Mouse (Mus musculus) bone marrow, adult 2 months (tissue): ENCODE results near the gene Rnf5. TPM values are rescaled to one million over a fixed set of nuclear protein-coding genes. Genes with fewer than 3 reads are reported as not detected.

Source experiments
- H3K27ac ChIP-seq: fragments of 200-500 bp; 2 replicates; pipeline ENCODE4 v1.5.1; 2012; ENCODE audit warnings: low read depth, mild to moderate bottlenecking, control low read depth, inconsistent platforms, low read length; ENCODE audit not compliant: control insufficient read depth, poor library complexity, insufficient read depth
- H3K4me1 ChIP-seq: fragments of 200-500 bp; 2 replicates; pipeline ENCODE4 v1.6.1; 2011; ENCODE audit warnings: low read length; ENCODE audit not compliant: control insufficient read depth, insufficient read depth
- H3K4me3 ChIP-seq: fragments of 200-500 bp; replicated peaks from 2 replicates; pipeline ENCODE3; 2011; ENCODE audit warnings: mild to moderate bottlenecking, low read depth, low read length, control low read depth; ENCODE audit not compliant: control insufficient read depth
- CTCF ChIP-seq: fragments of 200-500 bp; IDR thresholded peaks from 2 replicates; pipeline ENCODE4 v1.5.1; 2011; ENCODE audit warnings: low read length, control low read depth; ENCODE audit not compliant: control insufficient read depth, insufficient read depth
- POLR2A ChIP-seq: fragments of 200-500 bp; IDR thresholded peaks from 2 replicates; pipeline ENCODE4 v1.6.1; 2011; ENCODE audit warnings: low read depth, mild to moderate bottlenecking, control low read depth, low read length, borderline replicate concordance; ENCODE audit not compliant: control insufficient read depth
- WGBS: fragments of 180-500 bp; shearing (Covaris S2); methylation state at CpG from one replicate; pipeline ENCODE4 v1.1.7; 2018; 5-methylcytosine and 5-hydroxymethylcytosine counted together
- polyA plus RNA-seq: library from polyadenylated mRNA; stranded (reverse); fragments of >200 nt; gene quantifications from 2 replicates; pipeline ENCODE4 v1.2.4, GENCODE M21; 2011; ENCODE audit warnings: low replicate concordance; ENCODE audit not compliant: missing spikeins, insufficient read depth, insufficient read length

Rnf5 gene
- polyA plus RNA-seq, 1 experiment, result 42.3 TPM

DNA sequence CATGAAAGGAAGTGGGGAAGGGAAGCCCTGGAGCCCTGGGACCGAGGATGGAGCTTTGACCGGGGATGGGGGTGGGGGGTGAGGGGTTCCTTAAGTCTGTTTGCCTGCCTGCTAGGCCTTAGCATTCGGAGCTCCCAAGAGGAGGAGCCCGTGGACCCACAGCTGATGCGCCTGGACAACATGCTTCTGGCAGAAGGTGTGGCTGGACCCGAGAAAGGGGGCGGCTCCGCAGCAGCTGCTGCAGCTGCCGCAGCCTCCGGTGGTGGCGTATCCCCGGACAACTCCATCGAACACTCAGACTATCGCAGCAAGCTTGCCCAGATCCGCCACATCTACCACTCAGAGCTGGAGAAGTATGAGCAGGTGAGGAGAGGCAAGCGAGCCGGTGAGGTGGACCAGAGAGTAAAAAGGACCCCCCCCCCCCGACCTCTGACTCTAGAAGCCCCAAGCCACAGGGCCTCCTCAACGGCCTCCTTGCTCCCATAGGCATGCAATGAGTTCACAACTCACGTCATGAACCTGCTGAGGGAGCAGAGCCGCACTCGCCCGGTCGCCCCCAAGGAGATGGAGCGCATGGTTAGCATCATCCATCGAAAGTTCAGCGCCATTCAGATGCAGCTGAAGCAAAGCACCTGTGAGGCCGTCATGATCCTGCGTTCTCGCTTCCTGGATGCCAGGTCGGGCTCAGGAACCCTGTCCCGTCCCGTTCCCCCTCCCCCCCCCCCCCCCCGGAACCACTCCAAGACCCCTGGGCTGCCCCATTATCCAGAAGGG, 9.6 kb downstream of the Rnf5 start:
- Histone ChIP-seq H3K4me1 (no peaks in the 10 kb centered on the region), H3K27ac (no peak overlapping the region)
- TF ChIP-seq POLR2A (no peak), CTCF (no peak)

DNA sequence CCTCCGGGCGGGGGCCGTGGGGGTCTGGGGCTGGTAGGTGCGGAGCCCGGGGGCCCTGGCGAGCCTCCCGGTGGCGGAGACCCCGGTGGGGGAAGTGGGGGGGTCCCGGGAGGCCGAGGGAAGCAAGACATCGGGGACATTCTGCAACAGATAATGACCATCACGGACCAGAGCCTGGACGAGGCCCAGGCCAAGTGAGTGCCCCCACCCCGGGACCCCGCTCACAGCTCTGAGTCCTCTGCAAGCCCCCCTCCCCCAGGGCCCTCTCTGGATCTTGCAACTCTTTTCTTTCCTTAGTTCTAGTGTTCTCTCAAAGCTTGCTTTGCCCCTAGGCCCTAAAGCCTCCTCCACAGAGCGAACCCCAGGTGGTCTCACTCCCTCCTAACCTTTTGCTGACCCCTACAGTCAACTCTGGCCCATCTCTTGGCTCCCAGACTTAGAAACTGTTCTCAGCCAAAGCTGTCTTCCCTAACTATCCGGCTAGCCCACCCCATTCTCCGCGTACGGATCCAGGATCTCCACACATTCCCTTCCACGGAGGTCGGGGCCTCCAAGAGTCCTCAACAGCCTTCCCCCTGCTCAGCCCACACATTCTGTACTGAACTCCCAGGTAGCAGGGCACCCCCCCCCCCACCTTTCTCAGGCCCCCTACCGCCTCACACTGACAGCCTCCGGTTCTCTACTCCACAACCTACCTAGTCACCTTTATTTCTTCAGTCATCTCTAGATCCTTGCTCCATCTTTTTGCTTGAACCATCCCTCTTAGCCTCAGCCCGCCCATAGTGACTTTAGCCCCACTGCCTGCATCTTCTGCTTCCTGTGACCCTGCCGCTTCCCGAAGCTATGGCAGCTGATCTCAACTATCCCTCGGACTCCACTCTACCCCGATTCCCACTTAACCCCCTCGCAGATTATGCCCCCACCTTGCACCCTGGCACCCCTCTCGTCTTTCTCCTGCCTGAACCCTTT, 10.6 kb downstream of the Rnf5 start:
- no peaks in the 10 kb centered on the region; the same call in 1 of the 2 replicates for H3K4me1 ChIP-seq
- peak overlapping the region; percentile 73 for H3K4me3 ChIP-seq
- peak overlapping the region; percentile 77 for H3K27ac ChIP-seq
- 3% methylated on average over 32 of the region's 32 CpGs for WGBS
- TF ChIP-seq POLR2A, result no peak
- no peak for TF ChIP-seq CTCF

More for the DNA sequence above, 9.6 kb downstream of the Rnf5 start:
- WGBS, result 72% methylated on average over 34 of the region's 34 CpGs
- peak overlapping the region; percentile 73 for H3K4me3 ChIP-seq

DNA sequence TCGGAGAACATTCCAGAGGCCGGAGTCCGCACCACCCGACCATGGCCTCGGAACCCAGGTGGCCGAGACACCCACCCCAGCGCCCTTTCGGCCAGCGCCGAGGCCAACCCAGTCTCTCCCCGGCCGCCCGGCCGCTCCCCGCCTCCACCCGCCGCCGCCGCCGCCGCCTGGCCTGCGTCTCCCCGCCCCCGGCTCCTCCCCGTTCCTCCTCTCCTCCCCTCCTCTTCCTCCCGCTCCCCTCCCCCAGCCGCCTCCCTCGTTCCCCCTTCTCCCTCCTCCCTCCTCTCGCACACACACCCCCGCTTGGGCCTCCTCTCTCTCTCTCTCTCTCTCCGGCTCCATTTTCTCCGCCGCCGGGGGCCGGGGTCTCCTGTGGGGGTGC, 11.5 kb downstream of the Rnf5 start:
- TF ChIP-seq POLR2A, result peak; percentile 79; the same call in 1 of the 2 replicates
- TF ChIP-seq CTCF, result no peak
- 2% methylated on average over 33 of the region's 35 CpGs for WGBS
- Histone ChIP-seq H3K4me3 (peak overlapping the region; percentile 86), H3K27ac (peak overlapping the region; percentile 95), H3K4me1 (no peaks in the 10 kb centered on the region; the same call in 1 of the 2 replicates)

DNA sequence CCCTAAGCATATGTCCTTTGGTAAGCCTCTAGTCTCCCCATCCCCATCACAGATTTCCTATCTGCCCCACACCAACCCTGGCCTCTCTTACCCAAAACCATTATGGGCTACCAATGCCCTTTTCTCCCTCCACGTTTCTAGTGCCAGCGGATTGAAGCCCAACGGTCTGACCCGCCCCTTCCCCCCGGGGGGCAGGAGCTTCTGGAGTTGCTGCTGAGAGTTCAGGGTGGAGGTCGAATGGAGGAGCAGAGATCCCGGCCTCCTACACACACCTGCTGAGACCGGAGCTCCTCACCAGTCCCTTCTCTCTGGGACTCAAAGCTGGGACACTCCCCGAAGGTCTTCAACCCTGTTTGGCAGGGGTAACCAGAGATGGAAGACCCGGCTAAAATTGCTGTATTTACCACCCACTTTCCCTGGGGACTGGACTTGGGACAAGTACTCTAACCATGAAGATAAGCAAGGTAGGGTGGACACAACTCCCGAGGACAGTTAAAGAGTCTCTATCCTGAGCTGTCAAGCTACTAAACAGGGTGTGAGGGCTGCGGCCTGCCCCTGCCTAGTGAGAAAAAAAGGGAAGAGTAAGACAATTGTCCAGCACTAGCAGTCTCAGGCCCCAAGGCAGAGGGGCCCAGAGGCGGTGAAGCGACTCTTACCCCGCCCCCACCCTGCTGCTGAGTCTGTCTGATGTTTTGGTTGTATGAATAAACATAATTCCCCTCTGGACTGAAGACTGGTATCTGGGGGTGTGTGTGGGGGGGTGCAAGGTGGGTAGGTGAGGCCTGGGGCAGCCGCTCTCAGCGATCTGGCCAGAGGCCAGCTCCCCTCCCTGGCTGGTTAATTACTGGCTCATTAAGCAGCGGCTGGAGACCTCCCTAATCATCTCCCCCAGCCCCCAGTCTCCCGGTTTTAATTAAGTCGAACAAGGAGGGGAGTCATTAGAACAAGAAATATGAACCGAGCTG, 12.2 kb downstream of the Rnf5 start, which contains the start of gene Pbx2:
Pbx2 (plus strand) TSS at position 238 of the 965 bp plus-strand sequence.
- Histone ChIP-seq H3K27ac (peak within 1 kb of the TSS; percentile 95), H3K4me3 (peak within 1 kb of the TSS; percentile 86), H3K4me1 (no peaks in the 10 kb centered on the region; the same call in 1 of the 2 replicates)
- 3% methylated on average over 21 of the region's 21 CpGs for WGBS
- TF ChIP-seq POLR2A (0 out of 2 replicates have a peak, but pooled peaks have one; percentile 18), CTCF (no peak)

DNA sequence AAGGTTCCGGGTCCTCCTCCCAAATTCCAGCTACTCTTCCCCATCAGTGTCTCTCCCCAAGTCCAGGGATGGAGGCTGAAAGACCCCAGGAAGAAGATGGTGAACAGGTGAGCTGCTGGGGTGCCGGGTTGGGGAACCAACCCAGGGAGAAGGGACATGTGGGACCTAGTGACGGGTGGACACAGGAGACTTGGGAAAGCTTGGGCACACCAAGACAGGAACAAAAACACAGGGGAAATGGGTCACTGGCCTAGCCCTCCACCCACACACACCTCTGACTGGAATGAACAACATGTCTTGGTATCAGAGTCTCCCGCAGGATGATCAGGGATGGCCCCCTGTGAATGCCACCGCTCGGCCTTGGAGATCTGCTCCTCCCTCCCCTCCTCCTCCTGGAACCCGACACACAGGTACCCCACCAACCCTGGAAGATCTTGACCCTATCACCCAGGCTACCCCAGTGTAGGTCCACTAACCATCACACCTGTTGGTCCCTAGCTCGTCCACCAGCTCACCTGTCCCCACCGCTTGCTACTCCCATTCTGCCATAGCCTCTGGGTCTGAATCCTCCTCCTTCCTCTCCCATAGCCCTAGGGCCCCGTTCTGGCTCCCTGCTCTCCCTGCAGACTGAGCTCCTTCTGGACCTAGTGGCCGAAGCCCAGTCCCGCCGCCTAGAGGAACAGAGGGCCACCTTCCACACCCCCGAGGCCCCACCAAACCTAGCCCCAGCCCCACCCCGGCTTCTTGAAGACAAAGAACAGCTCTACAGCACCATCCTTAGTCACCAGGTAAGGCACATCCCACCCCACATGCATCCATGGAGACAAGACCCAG, 13.1 kb downstream of the Rnf5 start:
- TF ChIP-seq CTCF (no peak), POLR2A (0 out of 2 replicates have a peak, but pooled peaks have one; percentile 8)
- H3K4me3 ChIP-seq, result peak overlapping the region; percentile 86
- peak overlapping the region; percentile 95 for H3K27ac ChIP-seq
- 29% methylated on average over 15 of the region's 15 CpGs for WGBS
- H3K4me1 ChIP-seq, result no peaks in the 10 kb centered on the region; the same call in 1 of the 2 replicates

DNA sequence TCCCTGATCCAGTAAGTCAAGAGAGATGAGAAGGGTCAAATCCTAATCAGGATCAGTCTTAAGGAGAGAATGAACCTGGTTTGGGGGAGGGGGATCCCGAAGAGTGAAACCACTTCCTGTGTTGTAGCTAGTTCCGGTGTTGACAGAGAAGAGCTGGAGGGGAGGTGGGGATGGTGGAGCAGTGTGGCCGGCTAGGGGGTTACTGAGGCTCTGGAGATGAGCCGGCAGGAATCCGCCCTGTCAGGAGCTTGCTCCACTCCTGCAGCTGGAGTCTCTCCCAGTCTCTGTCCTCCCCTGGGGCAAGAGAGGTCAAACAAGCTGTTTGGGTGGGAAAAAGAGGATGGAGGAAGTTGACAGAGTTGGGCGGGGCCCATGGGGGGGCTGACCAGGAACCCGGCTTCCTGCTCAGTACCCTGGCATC, 13.8 kb downstream of the Rnf5 start, which contains the start of gene Gpsm3:
Gpsm3 (plus strand) TSS at position 126 of the 421 bp plus-strand sequence.
- no peak for TF ChIP-seq CTCF
- 0 out of 2 replicates have a peak, but pooled peaks have one; percentile 44 for TF ChIP-seq POLR2A
- no peaks in the 10 kb centered on the region; the same call in 1 of the 2 replicates for H3K4me1 ChIP-seq
- under 1% methylated on average over 7 of the region's 7 CpGs for WGBS
- peak within 1 kb of the TSS; percentile 86 for H3K4me3 ChIP-seq
- H3K27ac ChIP-seq, result peak within 1 kb of the TSS; percentile 95
